Mouse (Mus musculus) olfactory bulb, adult 2 months (tissue): ENCODE measurements around the gene Dclre1a. TPM values are rescaled to one million over a fixed set of nuclear protein-coding genes. Genes with fewer than 3 reads are reported as not detected.

ENCODE experiments used
- H3K27ac ChIP-seq: fragments of 200-500 bp; 2 replicates; pipeline ENCODE4 v1.5.1; 2012; ENCODE audit warnings: low read depth, low read length; ENCODE audit not compliant: insufficient read depth
- H3K4me1 ChIP-seq: fragments of 200-500 bp; 2 replicates; pipeline ENCODE4 v1.6.1; 2012; ENCODE audit warnings: low read length; ENCODE audit not compliant: control insufficient read depth, insufficient read depth
- H3K4me3 ChIP-seq: fragments of 200-500 bp; 2 replicates; pipeline ENCODE4 v1.5.1; 2012; ENCODE audit warnings: mild to moderate bottlenecking, low read depth, low read length, moderate library complexity; ENCODE audit not compliant: insufficient read depth
- CTCF ChIP-seq: fragments of 200-500 bp; IDR thresholded peaks from 2 replicates; pipeline ENCODE4 v1.5.1; 2012; ENCODE audit warnings: low read depth, mild to moderate bottlenecking, low read length, moderate library complexity; ENCODE audit not compliant: insufficient read depth
- POLR2A ChIP-seq: fragments of 200-500 bp; IDR thresholded peaks from 2 replicates; pipeline ENCODE4 v1.6.1; 2012; ENCODE audit warnings: mild to moderate bottlenecking, low read depth, low read length, moderate library complexity; ENCODE audit not compliant: insufficient read depth
- WGBS: fragments of 180-500 bp; shearing (Covaris S2); methylation state at CpG from one replicate; pipeline ENCODE4 v1.1.7; 2018; 5-methylcytosine and 5-hydroxymethylcytosine counted together
- polyA plus RNA-seq: library from polyadenylated mRNA; stranded (reverse); fragments of >200 nt; gene quantifications from 2 replicates; pipeline ENCODE4 v1.2.4, GENCODE M21; 2012; ENCODE audit warnings: low replicate concordance; ENCODE audit not compliant: missing spikeins, insufficient read depth, insufficient read length

Dclre1a gene
- polyA plus RNA-seq, 1 experiment: not detected

- 87% methylated on average over 6 of the region's 6 CpGs for WGBS
- TF ChIP-seq CTCF (no peak), POLR2A (no peak)
- H3K4me3 ChIP-seq: no peak overlapping the region
- no peak overlapping the region for H3K27ac ChIP-seq
- H3K4me1 ChIP-seq: peaks cover 11% of the 10 kb centered on the region
These were observed 58.4 kb downstream of the Dclre1a start for GRCm38 (mm10) chr19:56489601-56490000.

GRCm38 (mm10) chr19:56487339-56487738 is 60.7 kb downstream of the Dclre1a start:
- WGBS: 100% methylated on average over 2 of the region's 2 CpGs
- Histone ChIP-seq H3K4me1 (peaks cover 15% of the 10 kb centered on the region), H3K4me3 (no peak overlapping the region), H3K27ac (no peak overlapping the region)
- no peak for TF ChIP-seq CTCF
- TF ChIP-seq POLR2A: no peak

- WGBS: 80% methylated on average over 7 of the region's 7 CpGs
- no peak overlapping the region for H3K4me3 ChIP-seq
- H3K4me1 ChIP-seq: peaks cover 16% of the 10 kb centered on the region
- TF ChIP-seq POLR2A (no peak), CTCF (no peak)
- no peak overlapping the region for H3K27ac ChIP-seq
These were observed 61.1 kb downstream of the Dclre1a start for GRCm38 (mm10) chr19:56486926-56487325.

- WGBS: 51% methylated on average over 13 of the region's 13 CpGs
- H3K4me3 ChIP-seq: no peak overlapping the region
- peaks cover 16% of the 10 kb centered on the region for H3K4me1 ChIP-seq
- H3K27ac ChIP-seq: no peak overlapping the region
- TF ChIP-seq POLR2A: no peak
- TF ChIP-seq CTCF: no peak
These were observed 62.4 kb downstream of the Dclre1a start for GRCm38 (mm10) chr19:56485376-56486271.

- H3K27ac ChIP-seq: no peak overlapping the region
- WGBS: 70% methylated on average over 13 of the region's 13 CpGs
- H3K4me1 ChIP-seq: peaks cover 19% of the 10 kb centered on the region
- H3K4me3 ChIP-seq: no peak overlapping the region
- TF ChIP-seq CTCF (no peak), POLR2A (no peak)
These were observed 63.2 kb downstream of the Dclre1a start for GRCm38 (mm10) chr19:56484630-56485375.

Other genes with a start within 250 kb of the Dclre1a start
- gene Nrap, start 158.2 kb downstream of the Dclre1a start, polyA plus RNA-seq: not detected in 2 replicates
- gene Casp7, start 151.1 kb downstream of the Dclre1a start, polyA plus RNA-seq: not detected in 2 replicates
- gene Plekhs1, start 86.6 kb downstream of the Dclre1a start, polyA plus RNA-seq: not detected in 2 replicates
- gene Nhlrc2, start within 50 bp of the Dclre1a start, polyA plus RNA-seq: not detected in 2 replicates
- not detected in 2 replicates for gene Adrb1, start 174.0 kb upstream of the Dclre1a start, polyA plus RNA-seq